Mouse (Mus musculus) midbrain, postnatal 0 days (tissue): ENCODE measurements around the gene Sez6l. TPM values are rescaled to one million over a fixed set of nuclear protein-coding genes. Genes with fewer than 3 reads are reported as not detected.

Experiments
- ATAC-seq: fragments of 200-750 bp; cut with Nextera tagmentation; 2 replicates; pipeline ENCODE4 v1.8.0; 2017; ENCODE audit warnings: moderate number of reproducible peaks, mild to moderate bottlenecking, moderate TSS enrichment, moderate library complexity; ENCODE audit not compliant: low FRiP score
- DNase-seq: peaks from one replicate; pipeline ENCODE4 v3.0.0-alpha.2; 2015; ENCODE audit warnings: low spot score
- H3K27ac ChIP-seq: fragments of 300-500 bp; sonication (generic); 2 replicates; pipeline ENCODE4 v1.5.1; 2014; ENCODE audit warnings: low read depth, mild to moderate bottlenecking, low read length, mixed read lengths
- H3K27me3 ChIP-seq: fragments of 300-500 bp; sonication (generic); 2 replicates; pipeline ENCODE4 v1.6.1; 2014; ENCODE audit warnings: low read length, control low read depth, mixed read lengths; ENCODE audit not compliant: insufficient read depth
- H3K36me3 ChIP-seq: fragments of 300-500 bp; sonication (generic); 2 replicates; pipeline ENCODE4 v1.6.1; 2014; ENCODE audit warnings: low read length, control low read depth, mixed read lengths; ENCODE audit not compliant: insufficient read depth
- H3K4me1 ChIP-seq: fragments of 300-500 bp; sonication (generic); 2 replicates; pipeline ENCODE4 v1.6.1; 2014; ENCODE audit warnings: mild to moderate bottlenecking, control low read depth, antibody characterized with exemption, low read length, mixed read lengths; ENCODE audit not compliant: insufficient read depth
- H3K4me2 ChIP-seq: fragments of 300-500 bp; sonication (generic); 2 replicates; pipeline ENCODE4 v1.6.1; 2014; ENCODE audit warnings: low read depth, mild to moderate bottlenecking, low read length, mixed read lengths; ENCODE audit not compliant: poor library complexity, severe bottlenecking
- H3K4me3 ChIP-seq: fragments of 300-500 bp; sonication (generic); 2 replicates; pipeline ENCODE4 v1.5.1; 2014; ENCODE audit warnings: low read depth, mild to moderate bottlenecking, low read length, moderate library complexity
- H3K9ac ChIP-seq: fragments of 300-500 bp; sonication (generic); replicated peaks from 2 replicates; pipeline ENCODE4 v1.6.1; 2014; ENCODE audit warnings: mild to moderate bottlenecking, low read length, moderate library complexity, mixed read lengths; ENCODE audit not compliant: poor library complexity, severe bottlenecking
- H3K9me3 ChIP-seq: fragments of 300-500 bp; sonication (generic); 2 replicates; pipeline ENCODE4 v1.6.1; 2016; ENCODE audit warnings: low read length, control low read depth
- CTCF ChIP-seq: IDR thresholded peaks from 2 replicates; pipeline ENCODE4 v1.5.1; 2016; ENCODE audit warnings: antibody characterized with exemption, mild to moderate bottlenecking
- WGBS: fragments of 180-500 bp; shearing (Covaris S2); extraction: QIAGEN DNeasy Blood & Tissue Kit; methylation state at CpG from one replicate; pipeline ENCODE4 v1.1.7; 2014; 5-methylcytosine and 5-hydroxymethylcytosine counted together
- polyA plus RNA-seq: library from polyadenylated mRNA; unstranded; fragments of >200 nt; fragmentation: Nextera tagmentation; extraction: Ambion mirVana; gene quantifications from 2 replicates; pipeline ENCODE4 v1.2.1, GENCODE M21; 2015
- total RNA-seq: library from RNA; depleted of rRNA; stranded (reverse); fragments of >200 nt; gene quantifications from 2 replicates; pipeline ENCODE4 v1.2.3, GENCODE M21; 2014; rRNA removed

Sez6l gene
- total and polyA plus RNA-seq, 2 experiments from 2014 or later = 65.7 to 101 TPM

DNA sequence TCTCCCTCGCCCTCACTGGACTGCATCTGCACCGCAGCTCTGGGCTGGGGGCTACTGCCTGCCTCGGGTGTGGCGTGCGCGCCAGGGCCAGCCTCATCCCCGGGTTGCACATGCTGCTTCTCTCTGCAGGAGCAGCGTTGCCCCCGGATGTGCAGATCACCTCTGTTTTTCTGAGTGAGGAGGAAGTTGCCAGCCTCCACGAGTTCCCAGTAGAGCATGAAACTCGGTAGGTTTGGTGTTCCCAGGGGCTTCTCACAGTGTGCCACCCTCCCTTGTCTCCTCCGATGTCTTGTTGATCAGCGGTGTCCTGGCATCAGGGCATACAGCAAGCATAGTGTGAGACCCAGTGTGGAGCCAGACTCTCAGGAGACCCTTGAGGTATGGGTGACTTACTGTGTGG, 207.7 kb downstream of the Sez6l start:
- DNase-seq (no peak), ATAC-seq (no peak)
- peak overlapping the region; percentile 52; the same call in 1 of the 2 replicates for H3K27ac ChIP-seq
- H3K36me3 ChIP-seq = peaks cover 39% of the 10 kb centered on the region
- WGBS = 83% methylated on average over 13 of the region's 13 CpGs
- H3K4me3 ChIP-seq = no peak overlapping the region
- H3K9ac ChIP-seq = no peak overlapping the region
- H3K27me3 ChIP-seq = no peaks in the 10 kb centered on the region
- H3K9me3 ChIP-seq = no peaks in the 10 kb centered on the region
- H3K4me1 ChIP-seq = peaks cover 26% of the 10 kb centered on the region
- no peak for TF ChIP-seq CTCF
- H3K4me2 ChIP-seq = no peak overlapping the region

Other genes with a start within 250 kb of the Sez6l start
- 60.5 and 69.6 TPM in 2 replicates for gene Srrd, start 234.1 kb downstream of the Sez6l start, total RNA-seq
- 49.0 and 59.3 TPM in 2 replicates for gene Srrd, start 234.1 kb downstream of the Sez6l start, polyA plus RNA-seq
- gene Hps4, start 234.1 kb downstream of the Sez6l start, total RNA-seq = 34.9 and 41.1 TPM in 2 replicates
- 36.1 and 36.4 TPM in 2 replicates for gene Hps4, start 234.1 kb downstream of the Sez6l start, polyA plus RNA-seq
- not detected in 2 replicates for gene Gm6583, start 221.2 kb downstream of the Sez6l start, total RNA-seq
- 0.12 TPM in 1 of 2 replicates, not detected in the other for gene Gm6583, start 221.2 kb downstream of the Sez6l start, polyA plus RNA-seq
- 167 and 192 TPM in 2 replicates for gene Asphd2, start 182.3 kb downstream of the Sez6l start, total RNA-seq
- gene Asphd2, start 182.3 kb downstream of the Sez6l start, polyA plus RNA-seq = 153 and 162 TPM in 2 replicates
- gene Gm6588, start 127.8 kb downstream of the Sez6l start, total RNA-seq = not detected in 2 replicates
- gene Gm6588, start 127.8 kb downstream of the Sez6l start, polyA plus RNA-seq = 0.29 and 0.39 TPM in 2 replicates